26 mouse cellular contexts compared by ENCODE assay signal in the genomic region with DNA sequence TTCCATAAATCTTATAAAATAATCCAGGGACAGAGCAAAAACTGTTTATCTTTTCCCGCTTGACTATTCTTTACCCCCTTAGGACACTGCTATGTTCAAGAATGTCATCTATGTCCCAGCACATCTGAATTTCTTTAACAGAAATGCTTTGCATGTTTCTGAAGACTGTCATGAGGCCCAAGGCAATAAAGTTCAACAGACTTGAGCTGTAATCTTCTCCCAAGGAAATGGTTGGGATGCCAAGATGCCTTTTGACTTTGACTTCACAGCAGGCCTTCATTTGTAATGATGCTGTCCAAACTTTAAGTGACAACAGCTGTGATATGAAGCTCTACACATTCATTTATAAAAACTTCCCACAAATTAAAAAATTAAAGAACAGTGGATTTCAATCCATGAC.
DNase-seq lines count a peak whose midpoint lies in the region; ATAC-seq and TF ChIP-seq lines count a peak whose summit lies in the region.
"Had no signal": no experiment of that assay in that cellular context is flagged by ENCODE, and none has a peak within 500 bp of the region (broad histone marks: within the 10 kb centered on the region; RNA-seq: fewer than 3 reads in every experiment).

No protein-coding gene starts in this region.

- no peak overlapping the region for H3K9ac ChIP-seq in heart, embryonic 11.5 days (ENCODE audit: low read depth, low read length)
- no peak overlapping the region for H3K9ac ChIP-seq in lung, postnatal 0 days (replicated peaks; ENCODE audit: low read depth)
- H3K9ac ChIP-seq: forebrain, embryonic 13.5 days; hindbrain, embryonic 15.5 days; liver, postnatal 0 days; midbrain, embryonic 12.5 days; neural tube, embryonic 15.5 days had no signal

- DNase-seq in heart, postnatal 10 days = peak; percentile 17 to 22
- DNase-seq in kidney, postnatal 14 days = peak; percentile 41
- no peak for DNase-seq in kidney, adult 11 months
- peak; percentile 68 for DNase-seq in lung, postnatal 0 days (ENCODE audit: low spot score)
- DNase-seq in lung, adult 18-20 months = no peak
- DNase-seq in forebrain, embryonic 10.5 days (ENCODE audit: extremely low spot score, low spot score) = no peak
- no peak for DNase-seq in c-Kit-positive CD71-positive TER-119-positive erythroid progenitor cells, embryonic 14.5 days (ENCODE audit: low spot score)
- DNase-seq: adrenal gland, adult 2 months; B cell, adult 2 months; cerebellum, adult 11-12 months; cerebellum, postnatal 10 days; layer of hippocampus, adult 9-11 months; liver; liver, postnatal 0 days; right cerebral cortex, adult 18-20 months; right cerebral cortex, postnatal 4 days; thymus, adult 18-20 months; thymus, postnatal 36 days had no signal

- H3K4me1 ChIP-seq in heart, embryonic 11.5 days (ENCODE audit: control insufficient read depth, insufficient read depth, low read length) = no peaks in the 10 kb centered on the region
- H3K4me1 ChIP-seq in lung, postnatal 0 days (ENCODE audit: insufficient read depth, low read depth, low read length) = no peaks in the 10 kb centered on the region
- no peaks in the 10 kb centered on the region for H3K4me1 ChIP-seq in forebrain, embryonic 10.5 days
- H3K4me1 ChIP-seq: forebrain, embryonic 13.5 days; hindbrain, embryonic 15.5 days; midbrain, embryonic 12.5 days; neural tube, embryonic 15.5 days had no signal

- H3K27me3 ChIP-seq in heart, embryonic 11.5 days (ENCODE audit: control insufficient read depth, insufficient read depth, low read length) = no peaks in the 10 kb centered on the region
- H3K27me3 ChIP-seq in lung, postnatal 0 days (replicated peaks; ENCODE audit: insufficient read depth, low read length) = no peaks in the 10 kb centered on the region
- H3K27me3 ChIP-seq in forebrain, embryonic 10.5 days (ENCODE audit: poor library complexity, severe bottlenecking) = no peaks in the 10 kb centered on the region
- H3K27me3 ChIP-seq: CH12.LX; forebrain, embryonic 13.5 days; hindbrain, embryonic 15.5 days; midbrain, embryonic 12.5 days; neural tube, embryonic 15.5 days had no signal

- no peak for TF ChIP-seq EP300 in lung, postnatal 0 days (IDR thresholded peaks at IDR 0.05)

- no peak for ATAC-seq in heart, embryonic 11.5 days (replicated peaks; ENCODE audit: insufficient number of reproducible peaks, low FRiP score, low TSS enrichment)
- ATAC-seq in lung, postnatal 0 days = peak; percentile 57
- ATAC-seq: forebrain, embryonic 13.5 days; liver, postnatal 0 days had no signal

- TF ChIP-seq CTCF in lung, postnatal 0 days (IDR thresholded peaks at IDR 0.05) = no peak

- H3K9me3 ChIP-seq in heart, embryonic 11.5 days (replicated peaks; ENCODE audit: control insufficient read depth, low read length) = no peaks in the 10 kb centered on the region
- H3K9me3 ChIP-seq in lung, postnatal 0 days (ENCODE audit: low read length) = no peaks in the 10 kb centered on the region
- no peaks in the 10 kb centered on the region for H3K9me3 ChIP-seq in forebrain, embryonic 10.5 days
- H3K9me3 ChIP-seq: forebrain, embryonic 13.5 days; G1E; hindbrain, embryonic 15.5 days; midbrain, embryonic 12.5 days; neural tube, embryonic 15.5 days had no signal

- intact Hi-C loops in heart, postnatal 10 days (cut with DNase I) = no loop called here

- no peak overlapping the region for H3K4me2 ChIP-seq in heart, embryonic 11.5 days
- no peak overlapping the region for H3K4me2 ChIP-seq in lung, postnatal 0 days (replicated peaks; ENCODE audit: low read depth, low read length)
- H3K4me2 ChIP-seq: forebrain, embryonic 13.5 days; hindbrain, embryonic 15.5 days; midbrain, embryonic 12.5 days; neural tube, embryonic 15.5 days had no signal

- no peaks in the 10 kb centered on the region for H3K36me3 ChIP-seq in heart, embryonic 11.5 days (ENCODE audit: control insufficient read depth, insufficient read depth, low read length)
- H3K36me3 ChIP-seq in lung, postnatal 0 days (ENCODE audit: insufficient read depth, low read length) = no peaks in the 10 kb centered on the region
- H3K36me3 ChIP-seq in forebrain, embryonic 10.5 days (replicated peaks) = peaks cover 19% of the 10 kb centered on the region
- H3K36me3 ChIP-seq: G1E had no signal

- no peak overlapping the region for H3K27ac ChIP-seq in heart, embryonic 11.5 days (ENCODE audit: low read depth, low read length)
- H3K27ac ChIP-seq in lung, postnatal 0 days (ENCODE audit: low read length) = no peak overlapping the region
- H3K27ac ChIP-seq in forebrain, embryonic 10.5 days = no peak overlapping the region
- H3K27ac ChIP-seq: forebrain, embryonic 13.5 days; hindbrain, embryonic 15.5 days; left cerebral cortex, adult 2 months; midbrain, embryonic 12.5 days; neural tube, embryonic 15.5 days had no signal

- no peak overlapping the region for H3K4me3 ChIP-seq in heart, embryonic 11.5 days (ENCODE audit: low read depth, low read length)
- no peak overlapping the region for H3K4me3 ChIP-seq in lung, postnatal 0 days (ENCODE audit: low read depth, low read length)
- no peak overlapping the region for H3K4me3 ChIP-seq in forebrain, embryonic 10.5 days
- H3K4me3 ChIP-seq: forebrain, embryonic 13.5 days; hindbrain, embryonic 15.5 days; left cerebral cortex, adult 2 months; midbrain, embryonic 12.5 days; neural tube, embryonic 15.5 days had no signal

- WGBS in heart, embryonic 11.5 days (ENCODE audit: insufficient replicate concordance) = 70% methylated on average over 1 of the region's 1 CpGs
- WGBS in lung, postnatal 0 days = 55% methylated on average over 1 of the region's 1 CpGs
- 71% methylated on average over 1 of the region's 1 CpGs for WGBS in forebrain, embryonic 10.5 days

Comparison
In these comparisons a context has a peak if more than half of its experiments do, and no peak if none do; other contexts are left out.
1. DNase-seq: peak in heart, postnatal 10 days (2 of 2), kidney, postnatal 14 days (single experiment) and lung, postnatal 0 days (single experiment); none in kidney, adult 11 months (single experiment), lung, adult 18-20 months (0 of 2), forebrain, embryonic 10.5 days (single experiment) and c-Kit-positive CD71-positive TER-119-positive erythroid progenitor cells, embryonic 14.5 days (single experiment).